Mouse (Mus musculus) C2C12 (cell line): ENCODE results near the gene Lce1f. TPM values are rescaled to one million over a fixed set of nuclear protein-coding genes. Genes with fewer than 3 reads are reported as not detected.

Experiments used
- H3K27me3 ChIP-seq: one replicate; pipeline ENCODE4 v1.6.1; 2011; ENCODE audit not compliant: control insufficient read depth, insufficient read depth, insufficient read length
- H3K36me3 ChIP-seq: one replicate; pipeline ENCODE4 v1.6.1; 2011; ENCODE audit not compliant: control insufficient read depth, insufficient read depth
- H3K4me3 ChIP-seq: one replicate; pipeline ENCODE4 v1.5.1; 2011; ENCODE audit warnings: mild to moderate bottlenecking, control low read depth; ENCODE audit not compliant: poor library complexity, insufficient read depth, severe bottlenecking
- H3K79me2 ChIP-seq: one replicate; pipeline ENCODE4 v1.6.1; 2011; ENCODE audit not compliant: control insufficient read depth, insufficient read depth
- H3K79me3 ChIP-seq: one replicate; pipeline ENCODE4 v1.6.1; 2011; ENCODE audit warnings: low read depth, control low read depth
- H3ac ChIP-seq: one replicate; pipeline ENCODE3; 2011; ENCODE audit warnings: low read depth; ENCODE audit not compliant: control insufficient read depth, insufficient read length
- CEBPB ChIP-seq: IDR thresholded peaks from one replicate; pipeline ENCODE4 v1.6.1; 2011; ENCODE audit warnings: low read depth, mild to moderate bottlenecking, control low read depth, moderate library complexity
- CTCF ChIP-seq: IDR thresholded peaks from one replicate; pipeline ENCODE4 v1.5.1; 2011; ENCODE audit not compliant: control insufficient read depth, insufficient read depth, insufficient read length
- FOSL1 ChIP-seq: IDR thresholded peaks from one replicate; pipeline ENCODE4 v1.8.0; 2011; ENCODE audit warnings: mild to moderate bottlenecking, low read length; ENCODE audit not compliant: poor library complexity, insufficient read depth, severe bottlenecking
- MAX ChIP-seq: IDR thresholded peaks from one replicate; pipeline ENCODE4 v1.6.1; 2011; ENCODE audit warnings: mild to moderate bottlenecking, control low read depth
- MYOD1 ChIP-seq: IDR thresholded peaks from one replicate; pipeline ENCODE4 v1.6.1; 2011; ENCODE audit warnings: low read depth; ENCODE audit not compliant: control insufficient read depth, insufficient read length
- MYOG ChIP-seq: IDR thresholded peaks from one replicate; pipeline ENCODE4 v1.6.1; 2011; ENCODE audit not compliant: control insufficient read depth, insufficient read length; ENCODE audit errors: extremely low read depth
- USF1 ChIP-seq: IDR thresholded peaks from one replicate; pipeline ENCODE4 v1.6.1; 2011; ENCODE audit warnings: low read depth, mild to moderate bottlenecking, control low read depth, moderate library complexity
- long read RNA-seq, 2 experiments: library from polyadenylated mRNA; unstranded; transcript quantifications; one replicate each; pipeline ENCODE4 v2.0.0; 2019 to 2020
- polyA plus RNA-seq: library from polyadenylated mRNA; unstranded; fragments of >200 nt; fragmentation: generic; extraction: Trizol; gene quantifications from one replicate; pipeline ENCODE4 v1.2.1, GENCODE M21; 2012; ENCODE audit warnings: missing spikeins

Gene Lce1f
- polyA plus RNA-seq = 0.83 TPM
- long read RNA-seq, experiment 1 = 0 reads
- long read RNA-seq, experiment 2 = 0 reads

DNA sequence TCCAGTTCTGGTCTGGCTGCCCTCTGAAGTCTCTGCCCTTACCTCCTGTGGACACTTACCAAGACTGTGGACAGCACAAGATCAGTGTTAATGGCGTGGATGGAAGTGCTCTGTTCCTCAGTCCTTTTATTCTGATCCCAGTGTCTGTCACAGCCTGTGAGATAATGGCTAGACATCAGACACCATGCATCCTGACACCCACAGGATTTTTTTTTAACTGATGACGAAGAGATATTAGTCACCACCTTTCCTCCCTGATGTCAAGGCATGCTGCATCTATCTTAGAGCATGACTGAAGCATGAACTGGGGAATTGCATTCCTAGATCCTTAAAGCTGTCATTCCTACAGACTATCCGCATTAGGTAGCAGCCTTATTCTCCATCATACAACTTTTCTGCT, at the start of gene Lce1f:
Gene Lce1f, minus strand, starts transcription at position 101 of the 400 bp plus-strand sequence.
- no peak within 1 kb of the TSS for H3K4me3 ChIP-seq
- H3K36me3 ChIP-seq = no peaks in the 10 kb centered on the region
- H3ac ChIP-seq = no peak within 1 kb of the TSS
- H3K79me2 ChIP-seq = no peaks in the 10 kb centered on the region
- TF ChIP-seq USF1 (no peak), MYOD1 (no peak), FOSL1 (no peak), CTCF (no peak), MAX (no peak), MYOG (no peak), CEBPB (no peak)
- H3K79me3 ChIP-seq = no peaks in the 10 kb centered on the region
- H3K27me3 ChIP-seq = no peaks in the 10 kb centered on the region

DNA sequence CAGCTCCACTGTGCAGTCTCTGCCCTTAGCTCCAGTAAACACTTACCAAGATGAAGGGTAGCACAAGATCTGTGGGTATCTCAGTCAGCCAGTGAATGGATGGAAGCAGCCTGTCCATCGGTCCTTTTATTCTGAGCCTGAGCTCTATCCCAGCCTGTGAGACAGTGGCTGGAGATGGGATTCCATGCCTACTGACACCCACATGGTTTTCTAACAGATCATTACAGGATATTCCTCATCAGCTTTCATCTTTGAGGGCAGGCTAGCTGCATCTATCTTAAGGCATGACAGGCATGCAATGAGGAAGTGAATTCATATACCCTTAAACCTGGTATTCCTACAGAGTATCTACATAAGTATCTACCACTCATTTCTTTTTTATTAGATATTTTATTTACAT, 44.8 kb upstream of the Lce1f start, which contains the start of gene Lce1h:
Gene Lce1h, minus strand, starts transcription at position 101 of the 400 bp plus-strand sequence.
- Histone ChIP-seq H3K36me3 (no peaks in the 10 kb centered on the region), H3K79me2 (no peaks in the 10 kb centered on the region), H3K4me3 (no peak within 1 kb of the TSS), H3K27me3 (no peaks in the 10 kb centered on the region), H3K79me3 (no peaks in the 10 kb centered on the region), H3ac (no peak within 1 kb of the TSS)
- TF ChIP-seq MAX (no peak), CEBPB (no peak), MYOD1 (no peak), CTCF (no peak), FOSL1 (no peak), MYOG (no peak), USF1 (no peak)

DNA sequence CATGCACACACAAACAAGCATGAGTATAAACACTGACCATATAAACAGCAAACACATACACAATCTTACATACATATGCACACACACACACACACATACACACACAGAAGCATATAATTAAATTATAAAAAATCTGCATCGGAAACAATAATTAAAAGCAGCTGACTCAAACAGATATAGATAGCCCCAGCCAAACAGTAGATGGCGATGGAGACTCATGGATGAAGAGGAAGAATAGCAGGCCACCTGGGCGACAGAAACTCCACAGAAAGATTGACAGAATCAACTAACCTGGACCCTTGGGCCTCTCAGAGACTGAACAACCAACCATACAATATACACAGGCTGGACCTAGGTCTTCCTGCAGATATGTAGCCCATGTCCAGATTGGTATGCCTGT, 33.0 kb upstream of the Lce1f start:
- Histone ChIP-seq H3K4me3 (no peak overlapping the region), H3K36me3 (no peaks in the 10 kb centered on the region), H3K79me3 (no peaks in the 10 kb centered on the region), H3ac (no peak overlapping the region), H3K79me2 (no peaks in the 10 kb centered on the region), H3K27me3 (no peaks in the 10 kb centered on the region)
- TF ChIP-seq MYOD1 = no peak
- TF ChIP-seq CEBPB = no peak
- no peak for TF ChIP-seq CTCF
- no peak for TF ChIP-seq MYOG
- TF ChIP-seq FOSL1 = no peak
- no peak for TF ChIP-seq USF1
- no peak for TF ChIP-seq MAX

DNA sequence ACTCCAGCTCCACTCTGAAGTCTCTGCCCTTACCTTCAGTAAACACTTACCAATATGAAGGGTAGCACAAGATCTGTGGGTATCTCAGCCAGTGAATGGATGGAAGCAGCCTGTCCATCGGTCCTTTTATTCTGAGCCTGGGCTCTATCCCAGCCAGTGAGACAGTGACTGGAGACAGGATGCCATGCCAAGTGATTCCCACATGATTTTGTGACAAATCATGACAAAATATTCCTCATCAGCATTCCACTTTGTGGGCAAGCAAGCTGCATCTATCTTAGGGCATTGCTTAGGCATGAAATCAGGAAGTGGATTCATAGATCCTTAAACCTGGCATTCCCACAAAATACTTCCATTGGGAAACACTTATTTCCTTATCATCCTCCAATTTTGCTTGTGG, 32.1 kb upstream of the Lce1f start, which contains the start of gene Lce1g:
Gene Lce1g, minus strand, starts transcription at position 101 of the 400 bp plus-strand sequence.
- Histone ChIP-seq H3K79me3 (no peaks in the 10 kb centered on the region), H3K36me3 (no peaks in the 10 kb centered on the region), H3K4me3 (no peak within 1 kb of the TSS), H3ac (no peak within 1 kb of the TSS), H3K79me2 (no peaks in the 10 kb centered on the region), H3K27me3 (no peaks in the 10 kb centered on the region)
- no peak for TF ChIP-seq FOSL1
- no peak for TF ChIP-seq MYOD1
- TF ChIP-seq CEBPB = no peak
- no peak for TF ChIP-seq CTCF
- TF ChIP-seq MAX = no peak
- no peak for TF ChIP-seq MYOG
- TF ChIP-seq USF1 = no peak

DNA sequence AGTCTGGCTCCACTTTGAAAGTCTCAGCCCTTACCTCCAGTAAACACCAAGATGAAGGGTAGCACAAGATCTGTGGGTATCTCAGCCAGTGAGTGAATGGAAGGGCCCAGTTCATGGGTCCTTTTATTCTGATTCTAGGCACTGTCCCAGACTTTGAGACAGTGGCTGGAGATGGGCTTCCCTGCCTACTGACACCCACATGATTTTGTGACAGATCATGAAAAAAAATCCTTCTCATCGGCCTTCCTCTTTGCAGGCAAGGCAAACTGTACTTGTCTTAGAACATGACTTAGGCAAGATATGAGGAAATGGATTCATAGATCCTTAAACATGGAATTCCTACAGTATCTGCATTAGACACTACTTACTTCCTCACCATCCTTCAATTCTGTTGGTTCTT, 18.8 kb upstream of the Lce1f start, which contains the start of gene Gm38119:
Gene Gm38119, minus strand, starts transcription at position 101 of the 400 bp plus-strand sequence.
- no peaks in the 10 kb centered on the region for H3K79me2 ChIP-seq
- no peak within 1 kb of the TSS for H3K4me3 ChIP-seq
- H3K36me3 ChIP-seq = no peaks in the 10 kb centered on the region
- H3K27me3 ChIP-seq = no peaks in the 10 kb centered on the region
- H3ac ChIP-seq = no peak within 1 kb of the TSS
- H3K79me3 ChIP-seq = no peaks in the 10 kb centered on the region
- TF ChIP-seq CTCF (no peak), CEBPB (no peak), FOSL1 (no peak), MYOD1 (no peak), MAX (no peak), USF1 (no peak), MYOG (no peak)

DNA sequence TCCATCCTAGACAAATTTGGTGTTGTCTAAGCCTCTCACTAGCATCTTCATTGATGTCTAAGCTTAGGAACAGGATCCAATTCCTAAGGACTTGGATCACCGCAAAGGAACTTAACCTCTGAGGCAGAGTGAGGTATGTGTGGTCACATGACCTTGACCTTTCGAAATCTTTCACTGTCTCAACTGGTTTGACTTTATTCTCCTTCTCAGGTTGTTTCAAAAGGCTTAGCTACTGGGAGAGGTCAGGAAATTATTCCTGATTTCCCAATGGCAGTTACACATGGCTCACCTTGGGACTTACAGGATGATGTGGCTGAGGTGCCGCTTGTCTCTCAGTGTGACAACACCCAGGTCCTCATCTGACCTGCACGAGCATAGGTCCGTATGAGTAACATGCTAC, 2.5 kb upstream of the Lce1f start:
- TF ChIP-seq FOSL1 (no peak), USF1 (peak; percentile 26), MAX (no peak)
- no peaks in the 10 kb centered on the region for H3K36me3 ChIP-seq

More for the DNA sequence above, 2.5 kb upstream of the Lce1f start:
- Histone ChIP-seq H3K79me3 (no peaks in the 10 kb centered on the region), H3K27me3 (no peaks in the 10 kb centered on the region), H3K79me2 (no peaks in the 10 kb centered on the region), H3K4me3 (no peak overlapping the region), H3ac (no peak overlapping the region)
